Mouse (Mus musculus): ENCODE results near the gene Arrb2. TPM values are rescaled to one million over a fixed set of nuclear protein-coding genes. Genes with fewer than 3 reads are reported as not detected.
A peak's percentile ranks its signal among the peaks of the same experiment; 100 is the strongest.
"Not testable (repeated sequence)": the region's sequence is repeated elsewhere in the genome, so short reads cannot be mapped to it uniquely, and the experiment has no call there.

Arrb2 gene
- polyA plus RNA-seq, 1 experiment from 2014 or later, result 312 TPM

DNA sequence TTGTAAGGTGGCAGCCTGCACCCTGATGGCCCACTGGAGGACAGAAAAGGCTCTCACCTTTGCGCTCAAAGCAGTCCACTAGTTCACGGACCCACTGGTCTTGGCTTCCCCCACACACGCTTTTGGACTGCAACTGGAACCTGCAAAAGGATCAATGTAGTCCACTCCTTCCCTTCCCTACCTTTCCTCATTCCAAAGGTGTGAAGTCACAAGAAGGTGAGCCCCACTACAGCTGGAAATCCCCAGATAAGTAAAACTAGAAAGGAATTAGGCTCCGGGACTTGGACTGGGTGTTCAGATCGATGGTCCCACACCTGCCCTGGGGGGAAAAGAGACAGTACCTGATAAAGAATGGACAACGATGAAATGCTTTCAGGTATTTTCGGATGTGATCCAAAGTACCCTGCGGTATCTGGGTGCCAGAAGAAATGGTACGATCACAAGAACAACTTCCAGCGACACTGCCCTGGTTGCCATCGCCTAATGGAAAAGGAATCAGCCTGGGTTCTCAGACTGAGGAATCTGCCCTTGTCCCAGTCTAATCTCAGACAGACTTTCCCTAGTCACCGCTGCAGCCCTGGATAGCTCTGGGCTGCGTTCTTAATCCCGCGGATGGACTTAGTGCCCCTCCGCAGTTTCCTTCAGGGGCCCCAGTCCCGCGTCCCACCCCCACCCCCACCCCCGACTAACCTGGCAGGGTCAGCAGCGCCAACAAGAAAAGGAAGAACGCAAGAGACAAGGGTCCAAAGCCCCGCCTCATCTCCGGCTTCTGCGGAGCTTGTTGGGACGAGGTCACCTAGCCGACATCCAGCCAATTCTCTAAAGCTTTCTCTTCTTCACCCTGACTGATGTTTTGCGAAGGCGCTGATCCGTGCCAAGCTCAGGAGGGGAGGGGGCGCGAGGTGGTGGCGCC is 26.5 kb downstream of the Arrb2 start, which contains the start of gene Zmynd15:
Gene Zmynd15 (plus strand): TSS at position 746 of the 913 bp plus-strand sequence.
- Histone ChIP-seq H3K79me2 (ENCODE audit: inconsistent target) (peaks cover 43% of the 10 kb centered on the region; the same call in 1 of the 2 replicates), H3K36me3 (ENCODE audit: inconsistent target) (peaks cover 27% of the 10 kb centered on the region; the same call in 1 of the 2 replicates), H3K4me3 (ENCODE audit: inconsistent target) (peak within 1 kb of the TSS; percentile 57), H3K27ac (0 out of 2 replicates have a peak within 1 kb of the TSS, but pooled peaks have one; percentile 15)
- 24% methylated on average over 32 of the region's 32 CpGs for WGBS (ENCODE audit: missing documents)

DNA sequence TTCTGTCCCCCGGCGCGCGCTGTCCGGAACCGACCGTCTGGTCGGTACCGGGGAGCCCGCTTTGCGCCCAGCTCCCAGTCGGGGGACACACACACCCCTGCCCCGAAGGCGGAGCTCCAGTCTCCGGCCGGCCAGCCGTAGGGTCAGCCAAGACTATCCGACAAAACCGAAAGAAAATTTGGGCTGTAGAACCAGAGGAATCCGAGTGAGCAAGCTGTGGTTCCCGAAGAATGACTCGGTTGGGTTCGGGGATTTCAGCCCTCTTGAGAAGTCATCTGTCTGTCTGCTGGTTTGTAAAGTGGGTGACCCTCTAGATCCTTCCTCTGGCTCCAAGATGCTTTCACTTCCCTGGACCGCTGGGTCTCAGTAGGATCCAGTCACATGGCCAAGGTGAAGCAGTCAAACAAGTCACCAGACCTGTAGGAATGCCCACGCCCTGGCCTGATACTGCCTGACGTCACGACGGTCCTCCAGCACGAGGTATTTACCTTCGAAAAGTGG is 27.2 kb downstream of the Arrb2 start, which contains the start of gene Cxcl16:
Gene Cxcl16 (minus strand): TSS at position 384 of the 501 bp plus-strand sequence.
- Histone ChIP-seq H3K36me3 (ENCODE audit: inconsistent target) (peaks cover 22% of the 10 kb centered on the region; the same call in 1 of the 2 replicates), H3K27ac (0 out of 2 replicates have a peak within 1 kb of the TSS, but pooled peaks have one; percentile 15), H3K4me3 (ENCODE audit: inconsistent target) (peak within 1 kb of the TSS; percentile 57), H3K79me2 (ENCODE audit: inconsistent target) (peaks cover 43% of the 10 kb centered on the region; the same call in 1 of the 2 replicates)
- 11% methylated on average over 30 of the region's 30 CpGs for WGBS (ENCODE audit: missing documents)

DNA sequence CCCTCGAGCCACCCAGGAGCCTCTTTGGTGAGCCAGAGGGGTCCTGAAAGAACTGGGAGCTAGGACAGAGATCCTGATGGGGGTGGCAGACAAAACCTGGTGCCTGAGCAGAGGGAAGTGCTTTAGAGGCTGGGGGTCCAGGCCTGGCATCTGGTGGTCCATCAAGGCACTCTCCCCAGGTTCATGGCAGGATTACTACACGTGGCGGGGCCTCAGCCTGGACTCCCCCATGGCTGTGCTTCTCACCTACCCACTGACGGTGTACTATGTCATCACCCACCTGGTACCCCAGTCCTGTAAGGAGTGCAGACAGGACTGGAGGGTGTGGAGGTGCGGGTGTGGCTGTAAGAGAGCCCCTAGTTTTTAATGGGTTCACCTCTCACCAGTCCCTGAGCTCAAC is 31.5 kb downstream of the Arrb2 start:
- 97% methylated on average over 5 of the region's 5 CpGs for WGBS (ENCODE audit: missing documents)
- Histone ChIP-seq H3K4me3 (ENCODE audit: inconsistent target) (no peak overlapping the region), H3K27ac (no peak overlapping the region), H3K36me3 (ENCODE audit: inconsistent target) (no peaks in the 10 kb centered on the region), H3K79me2 (ENCODE audit: inconsistent target) (peaks cover 4% of the 10 kb centered on the region; the same call in 1 of the 2 replicates)

DNA sequence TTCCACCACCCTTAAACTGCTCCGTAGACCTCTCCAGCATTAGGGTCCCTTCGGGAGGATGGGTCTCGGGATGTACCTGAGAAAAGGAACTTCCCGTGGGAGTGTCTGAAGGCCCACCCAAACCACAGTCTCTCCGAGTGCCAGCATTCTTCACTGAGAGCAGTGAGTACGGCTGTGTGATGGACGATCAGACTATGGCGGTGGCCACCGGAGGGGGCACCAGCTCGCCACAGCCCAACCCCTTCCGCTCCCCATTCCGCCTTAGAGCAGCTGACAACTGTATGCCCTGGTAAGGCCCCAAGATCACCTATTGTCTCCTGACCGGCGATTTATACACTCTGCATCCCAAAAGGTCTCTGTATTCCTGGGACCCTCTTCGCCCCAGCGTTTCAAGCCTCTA is 32.8 kb downstream of the Arrb2 start:
- H3K79me2 ChIP-seq (ENCODE audit: inconsistent target), result no peaks in the 10 kb centered on the region
- H3K36me3 ChIP-seq (ENCODE audit: inconsistent target), result no peaks in the 10 kb centered on the region
- H3K27ac ChIP-seq, result no peak overlapping the region
- no peak overlapping the region for H3K4me3 ChIP-seq (ENCODE audit: inconsistent target)
- 66% methylated on average over 16 of the region's 16 CpGs for WGBS (ENCODE audit: missing documents)

DNA sequence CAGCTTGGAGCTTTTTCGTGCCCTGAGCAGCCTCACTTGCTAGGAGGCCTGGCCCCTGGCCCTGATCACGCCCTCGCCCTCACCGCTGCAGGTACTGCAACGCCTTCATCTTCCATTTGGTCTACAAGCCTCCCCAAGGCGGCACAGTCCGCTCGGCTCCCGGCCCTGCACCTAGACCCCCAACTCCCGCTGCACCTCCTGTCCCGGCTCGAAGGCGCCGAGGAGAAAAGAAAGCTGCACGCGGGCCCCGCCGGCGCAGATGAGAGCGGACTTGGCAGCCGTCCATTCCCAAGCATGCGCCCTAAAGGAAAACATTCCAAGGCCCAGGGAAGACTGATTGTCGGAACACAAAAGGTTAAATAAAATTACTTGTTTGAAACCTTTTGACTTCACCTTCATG is 33.4 kb downstream of the Arrb2 start:
- WGBS (ENCODE audit: missing documents), result 88% methylated on average over 11 of the region's 23 CpGs

DNA sequence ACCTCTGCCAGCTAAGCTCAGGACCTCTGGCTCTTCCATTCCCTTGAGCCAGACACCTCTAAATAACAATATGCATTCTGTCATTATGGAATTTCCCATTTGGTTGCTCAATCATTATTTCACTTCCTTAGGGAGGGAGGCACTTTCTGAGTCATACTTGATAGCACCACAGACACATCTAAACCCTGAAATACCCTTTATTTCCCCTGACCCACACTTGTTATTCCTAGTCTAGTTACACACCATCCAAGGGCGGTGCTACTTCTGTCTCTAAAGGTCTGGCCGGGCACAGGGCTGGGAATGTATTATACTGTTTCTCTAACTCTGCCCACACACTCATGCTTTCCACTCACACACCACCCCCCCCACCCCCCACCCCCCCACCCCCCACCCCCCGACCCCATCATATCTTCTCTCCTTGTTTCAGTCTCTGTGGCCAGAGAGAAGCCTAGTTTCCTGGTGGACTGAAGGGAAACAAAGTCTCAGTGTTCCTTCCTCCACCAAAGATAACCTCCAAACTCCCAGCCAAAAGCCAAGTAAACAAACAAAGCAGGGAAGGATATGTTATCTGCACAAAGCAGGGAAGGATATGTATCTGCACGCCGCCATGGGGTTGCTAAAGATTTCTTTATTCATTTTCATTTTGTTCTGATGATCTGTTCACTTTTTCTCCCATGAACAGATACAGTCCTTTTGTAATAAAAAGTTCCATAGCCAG is 35.6 kb downstream of the Arrb2 start:
- H3K27ac ChIP-seq, result peak overlapping the region; percentile 74
- H3K36me3 ChIP-seq (ENCODE audit: inconsistent target), result no peaks in the 10 kb centered on the region
- H3K79me2 ChIP-seq (ENCODE audit: inconsistent target), result no peaks in the 10 kb centered on the region
- 70% methylated on average over 4 of the region's 5 CpGs for WGBS (ENCODE audit: missing documents)
- no peak overlapping the region for H3K4me3 ChIP-seq (ENCODE audit: inconsistent target)

More for the DNA sequence above, 33.4 kb downstream of the Arrb2 start:
- Histone ChIP-seq H3K27ac (no peak overlapping the region), H3K36me3 (ENCODE audit: inconsistent target) (no peaks in the 10 kb centered on the region), H3K79me2 (ENCODE audit: inconsistent target) (no peaks in the 10 kb centered on the region), H3K4me3 (ENCODE audit: inconsistent target) (no peak overlapping the region)

DNA sequence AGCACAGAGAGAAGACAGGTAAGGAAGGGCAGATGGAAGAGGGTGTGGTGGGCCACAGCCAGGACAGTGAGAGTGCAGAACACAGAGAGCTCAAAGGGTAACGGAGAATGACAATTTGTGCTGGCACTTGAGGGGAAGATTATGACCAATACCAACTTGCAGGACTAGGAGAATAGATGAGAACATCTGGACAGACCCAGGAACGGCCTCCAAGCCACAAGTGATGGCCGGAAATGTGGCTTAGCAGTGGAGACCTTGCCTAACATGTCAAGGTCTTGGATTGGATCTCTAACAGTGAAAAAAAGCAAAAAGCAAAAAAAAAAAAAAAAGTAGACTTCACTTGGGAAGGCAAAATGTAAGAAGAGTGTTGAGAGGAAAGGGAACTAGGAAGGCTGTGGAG is 37.3 kb downstream of the Arrb2 start:
- Histone ChIP-seq H3K27ac (peak overlapping the region; percentile 74), H3K79me2 (ENCODE audit: inconsistent target) (no peaks in the 10 kb centered on the region), H3K4me3 (ENCODE audit: inconsistent target) (no peak overlapping the region), H3K36me3 (ENCODE audit: inconsistent target) (no peaks in the 10 kb centered on the region)
- 95% methylated on average over 3 of the region's 3 CpGs for WGBS (ENCODE audit: missing documents)

DNA sequence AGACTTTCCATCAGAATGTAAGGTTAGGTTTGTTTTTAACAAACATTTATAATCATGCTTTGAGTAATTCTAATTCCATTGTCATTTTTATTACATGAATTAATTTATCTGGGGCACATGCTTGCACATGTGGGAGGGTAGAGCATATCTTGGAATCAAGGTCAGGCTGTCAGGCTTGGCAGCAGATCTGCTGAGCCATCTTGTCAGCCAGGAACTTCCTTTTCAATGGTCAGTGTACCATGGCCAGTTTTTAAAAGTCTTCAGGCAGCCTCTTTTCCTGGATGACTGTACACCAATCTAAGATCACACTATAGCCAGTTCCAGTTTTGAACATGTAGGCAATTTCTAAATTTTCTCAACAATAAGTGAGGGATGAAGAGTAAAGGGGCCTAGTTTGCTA is 40.3 kb downstream of the Arrb2 start:
- no peak overlapping the region for H3K4me3 ChIP-seq (ENCODE audit: inconsistent target)
- no peaks in the 10 kb centered on the region for H3K36me3 ChIP-seq (ENCODE audit: inconsistent target)
- peak overlapping the region; percentile 61 for H3K27ac ChIP-seq
- H3K79me2 ChIP-seq (ENCODE audit: inconsistent target), result no peaks in the 10 kb centered on the region

DNA sequence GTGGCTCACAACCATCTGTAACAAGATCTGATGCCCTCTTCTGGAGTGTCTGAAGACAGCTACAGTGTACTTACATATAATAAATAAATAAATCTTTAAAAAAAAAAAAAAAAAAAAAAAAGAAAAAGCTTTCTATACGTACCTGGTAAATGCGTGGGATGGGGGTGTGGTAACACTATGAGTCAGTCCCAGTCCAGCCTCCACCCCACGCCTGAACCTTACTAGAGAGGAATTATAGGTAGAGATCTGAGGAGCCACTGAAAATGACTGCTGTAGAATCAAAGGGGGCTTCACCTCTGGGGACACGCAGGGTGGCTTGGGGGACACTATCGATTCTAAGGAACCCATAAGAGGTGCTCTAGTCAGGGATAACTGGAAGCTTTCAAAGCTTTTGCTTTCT is 40.9 kb downstream of the Arrb2 start:
- 93% methylated on average over 3 of the region's 5 CpGs for WGBS (ENCODE audit: missing documents)
- H3K79me2 ChIP-seq (ENCODE audit: inconsistent target); H3K4me3 ChIP-seq (ENCODE audit: inconsistent target); H3K36me3 ChIP-seq (ENCODE audit: inconsistent target): not testable (repeated sequence)
- peak overlapping the region; percentile 61 for H3K27ac ChIP-seq

DNA sequence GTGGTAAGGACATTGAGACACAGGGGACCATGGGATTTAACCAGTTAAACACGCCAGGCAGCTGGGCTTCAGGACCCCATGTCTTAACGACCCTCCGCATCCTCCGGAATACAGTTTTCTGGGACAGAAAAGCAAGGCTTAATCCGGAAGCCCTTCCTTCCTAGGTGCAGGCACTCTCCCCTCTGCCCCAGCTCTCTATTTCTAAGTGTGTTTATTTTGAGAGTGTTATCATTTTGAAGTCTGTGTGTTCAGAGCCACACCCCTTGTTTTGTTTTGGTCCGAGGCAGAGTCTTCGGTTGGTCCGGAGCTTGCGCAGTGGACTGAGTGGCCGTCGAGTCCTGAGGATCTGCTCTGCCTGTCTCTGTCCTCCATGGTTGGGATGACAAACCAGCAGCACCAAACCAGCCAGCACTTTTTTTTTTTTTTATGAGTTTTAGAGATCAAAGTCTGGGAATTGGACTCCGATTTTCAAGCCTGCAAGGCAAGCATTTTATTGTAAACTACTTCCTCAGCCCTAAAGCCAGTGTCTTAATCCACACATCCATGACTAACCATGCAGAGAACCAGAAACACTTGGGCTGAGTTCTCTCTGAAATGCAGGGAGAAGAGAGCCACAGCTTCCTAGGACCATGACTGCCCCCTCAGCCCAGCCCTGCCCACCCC is 42.6 kb downstream of the Arrb2 start:
- H3K4me3 ChIP-seq (ENCODE audit: inconsistent target), result no peak overlapping the region
- 86% methylated on average over 12 of the region's 12 CpGs for WGBS (ENCODE audit: missing documents)
- peak overlapping the region; percentile 4 for H3K27ac ChIP-seq
- H3K79me2 ChIP-seq (ENCODE audit: inconsistent target), result no peaks in the 10 kb centered on the region
- no peaks in the 10 kb centered on the region for H3K36me3 ChIP-seq (ENCODE audit: inconsistent target)

DNA sequence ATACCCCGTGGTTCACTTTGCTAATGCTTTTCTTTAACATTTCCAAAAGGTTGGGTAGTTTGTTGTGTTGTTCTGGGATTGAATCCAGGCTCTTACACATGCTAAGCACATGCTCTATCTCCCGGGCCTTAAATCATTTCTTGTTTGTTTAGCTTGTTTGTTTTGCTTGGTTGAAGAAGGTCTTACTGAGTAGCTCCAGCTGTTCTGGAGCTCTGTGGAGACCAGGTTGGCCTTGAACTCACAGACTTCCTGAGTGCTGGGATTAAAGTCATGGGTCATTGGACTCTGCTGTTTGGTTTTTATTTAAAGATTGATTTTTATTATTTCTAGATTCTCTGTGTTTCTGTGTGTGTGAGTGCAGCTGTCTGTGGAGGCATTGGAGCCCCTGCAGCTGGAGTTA is 53.1 kb downstream of the Arrb2 start:
- Histone ChIP-seq H3K79me2 (ENCODE audit: inconsistent target) (no peaks in the 10 kb centered on the region), H3K4me3 (ENCODE audit: inconsistent target) (no peak overlapping the region), H3K27ac (no peak overlapping the region), H3K36me3 (ENCODE audit: inconsistent target) (no peaks in the 10 kb centered on the region)
- 89% methylated on average over 2 of the region's 2 CpGs for WGBS (ENCODE audit: missing documents)

DNA sequence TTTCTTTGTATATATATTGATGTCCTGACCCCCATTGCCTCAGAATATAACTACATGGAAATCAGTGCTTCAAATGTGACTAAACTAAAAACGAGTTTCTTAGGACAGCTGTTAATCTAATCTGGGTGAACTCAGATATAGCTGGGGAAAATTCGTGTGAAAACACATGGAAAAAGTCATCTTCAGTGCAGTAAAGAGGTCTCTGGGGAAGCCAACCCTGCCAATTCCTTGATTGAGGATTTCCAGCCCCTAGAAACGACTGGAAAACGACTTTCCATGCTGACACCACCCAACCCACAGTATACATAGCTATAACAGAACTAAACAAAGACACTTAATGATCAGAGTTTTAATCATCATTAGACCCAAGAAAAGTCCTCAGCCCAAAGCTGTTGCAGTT is 55.4 kb downstream of the Arrb2 start:
- WGBS (ENCODE audit: missing documents), result 92% methylated on average over 4 of the region's 4 CpGs
- no peaks in the 10 kb centered on the region for H3K79me2 ChIP-seq (ENCODE audit: inconsistent target)
- H3K27ac ChIP-seq, result no peak overlapping the region
- H3K36me3 ChIP-seq (ENCODE audit: inconsistent target), result no peaks in the 10 kb centered on the region
- H3K4me3 ChIP-seq (ENCODE audit: inconsistent target), result no peak overlapping the region

DNA sequence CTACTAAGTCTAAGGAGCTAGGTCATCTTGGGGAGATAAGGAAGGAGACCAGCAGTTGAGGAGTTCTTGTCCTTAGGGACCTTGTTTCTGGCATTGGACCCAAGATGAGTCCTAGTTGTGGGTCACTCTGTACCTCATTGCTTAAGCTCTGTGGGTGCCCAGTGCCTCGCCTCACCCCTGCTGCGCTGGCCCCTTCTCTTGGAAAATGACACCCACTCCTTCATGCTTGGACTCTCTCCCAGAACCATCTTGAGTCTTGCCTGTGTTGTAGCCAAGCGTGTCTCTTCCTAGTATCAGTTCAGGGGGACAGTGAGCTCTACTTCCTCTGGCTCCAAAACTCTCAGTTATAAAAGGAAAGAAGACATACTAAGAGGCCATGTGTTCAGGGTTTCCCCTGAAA is 56.7 kb downstream of the Arrb2 start:
- no peaks in the 10 kb centered on the region for H3K79me2 ChIP-seq (ENCODE audit: inconsistent target)
- H3K4me3 ChIP-seq (ENCODE audit: inconsistent target), result no peak overlapping the region
- 81% methylated on average over 3 of the region's 3 CpGs for WGBS (ENCODE audit: missing documents)
- H3K36me3 ChIP-seq (ENCODE audit: inconsistent target), result no peaks in the 10 kb centered on the region
- peak overlapping the region; percentile 98 for H3K27ac ChIP-seq

DNA sequence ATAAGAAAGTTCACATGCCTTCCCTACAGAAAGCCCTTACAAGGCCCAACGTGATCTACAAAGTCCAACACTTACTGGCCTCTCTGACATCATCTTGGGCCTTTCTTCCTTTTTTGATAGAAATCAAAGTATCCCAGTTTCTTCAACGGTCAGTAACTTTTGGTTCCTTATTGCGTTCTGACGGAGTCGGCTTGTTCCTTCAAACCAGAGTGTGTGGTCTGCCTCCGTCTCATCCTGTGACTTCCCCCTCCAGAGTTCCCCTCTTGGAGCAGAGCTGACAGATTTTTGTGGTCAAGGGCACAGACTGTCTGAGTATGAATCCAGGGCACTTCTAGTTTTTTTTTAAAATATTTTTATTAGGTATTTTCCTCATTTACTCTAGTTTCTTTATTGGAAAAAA is 57.2 kb downstream of the Arrb2 start:
- Histone ChIP-seq H3K36me3 (ENCODE audit: inconsistent target) (no peaks in the 10 kb centered on the region), H3K4me3 (ENCODE audit: inconsistent target) (no peak overlapping the region), H3K27ac (peak overlapping the region; percentile 98), H3K79me2 (ENCODE audit: inconsistent target) (no peaks in the 10 kb centered on the region)
- WGBS (ENCODE audit: missing documents), result 1% methylated on average over 6 of the region's 6 CpGs

Data from macrophage (primary cell).